Mouse (Mus musculus) limb, embryonic 13.5 days (tissue): ENCODE data around the gene Rhbdf2. TPM values are rescaled to one million over a fixed set of nuclear protein-coding genes. Genes with fewer than 3 reads are reported as not detected.

Source experiments
- ATAC-seq: fragments of 200-750 bp; cut with Nextera tagmentation; 2 replicates; pipeline ENCODE4 v1.8.0; 2017; ENCODE audit warnings: low read depth, moderate number of reproducible peaks, moderate TSS enrichment; ENCODE audit not compliant: low FRiP score
- H3K27ac ChIP-seq: fragments of 300-500 bp; sonication (generic); 2 replicates; pipeline ENCODE4 v1.5.1; 2015; ENCODE audit warnings: inconsistent platforms, mild to moderate bottlenecking, moderate library complexity
- H3K27me3 ChIP-seq: fragments of 300-500 bp; sonication (generic); 2 replicates; pipeline ENCODE4 v1.6.1; 2015; ENCODE audit warnings: mild to moderate bottlenecking, inconsistent platforms
- H3K36me3 ChIP-seq: fragments of 300-500 bp; sonication (generic); 2 replicates; pipeline ENCODE4 v1.6.1; 2015; ENCODE audit warnings: inconsistent platforms, mild to moderate bottlenecking, moderate library complexity
- H3K4me1 ChIP-seq: fragments of 300-500 bp; sonication (generic); 2 replicates; pipeline ENCODE4 v1.6.1; 2015; ENCODE audit warnings: inconsistent platforms
- H3K4me2 ChIP-seq: fragments of 300-500 bp; sonication (generic); replicated peaks from 2 replicates; pipeline ENCODE4 v1.6.1; 2015; ENCODE audit warnings: inconsistent platforms, mild to moderate bottlenecking, moderate library complexity
- H3K4me3 ChIP-seq: fragments of 300-500 bp; sonication (generic); 2 replicates; pipeline ENCODE4 v1.5.1; 2015; ENCODE audit warnings: moderate library complexity, mild to moderate bottlenecking, inconsistent platforms
- H3K9ac ChIP-seq: fragments of 300-500 bp; sonication (generic); 2 replicates; pipeline ENCODE4 v1.6.1; 2015; ENCODE audit warnings: mild to moderate bottlenecking, inconsistent platforms
- H3K9me3 ChIP-seq: fragments of 300-500 bp; sonication (generic); 2 replicates; pipeline ENCODE4 v1.6.1; 2016; ENCODE audit warnings: inconsistent platforms
- WGBS: fragments of 180-500 bp; shearing (Covaris S2); methylation state at CpG from one replicate; pipeline ENCODE4 v1.1.7; 2015; 5-methylcytosine and 5-hydroxymethylcytosine counted together
- polyA plus RNA-seq: library from polyadenylated mRNA; unstranded; fragments of >200 nt; fragmentation: Nextera tagmentation; extraction: Ambion mirVana; gene quantifications from 2 replicates; pipeline ENCODE4 v1.2.1, GENCODE M21; 2015

The Rhbdf2 gene
- polyA plus RNA-seq, 1 experiment from 2014 or later = 5.1 TPM

GRCm38 (mm10) chr11:116609965-116610630, 16.7 kb downstream of the Rhbdf2 start:
- H3K9ac ChIP-seq = no peak overlapping the region
- ATAC-seq = no peak
- WGBS = 75% methylated on average over 15 of the region's 15 CpGs
- peaks cover 8% of the 10 kb centered on the region for H3K36me3 ChIP-seq
- no peak overlapping the region for H3K4me2 ChIP-seq
- H3K9me3 ChIP-seq = no peaks in the 10 kb centered on the region
- H3K4me3 ChIP-seq = no peak overlapping the region
- H3K27me3 ChIP-seq = no peaks in the 10 kb centered on the region
- H3K4me1 ChIP-seq = 0 out of 2 replicates have a peak, but pooled peaks cover 12% of the 10 kb centered on the region
- H3K27ac ChIP-seq = no peak overlapping the region

- no peak for ATAC-seq
- H3K27me3 ChIP-seq = no peaks in the 10 kb centered on the region
- no peak overlapping the region for H3K4me2 ChIP-seq
- no peak overlapping the region for H3K4me3 ChIP-seq
- no peak overlapping the region for H3K27ac ChIP-seq
- H3K36me3 ChIP-seq = peaks cover 24% of the 10 kb centered on the region
- 0 out of 2 replicates have a peak, but pooled peaks cover 12% of the 10 kb centered on the region for H3K4me1 ChIP-seq
- WGBS = 94% methylated on average over 3 of the region's 3 CpGs
- no peak overlapping the region for H3K9ac ChIP-seq
- H3K9me3 ChIP-seq = no peaks in the 10 kb centered on the region
These were observed 19.1 kb downstream of the Rhbdf2 start for GRCm38 (mm10) chr11:116607717-116608116.

GRCm38 (mm10) chr11:116604097-116604496, 22.7 kb downstream of the Rhbdf2 start:
- no peaks in the 10 kb centered on the region for H3K27me3 ChIP-seq
- H3K4me1 ChIP-seq = 0 out of 2 replicates have a peak, but pooled peaks cover 12% of the 10 kb centered on the region
- 86% methylated on average over 12 of the region's 12 CpGs for WGBS
- H3K4me3 ChIP-seq = no peak overlapping the region
- no peak overlapping the region for H3K27ac ChIP-seq
- H3K9ac ChIP-seq = no peak overlapping the region
- ATAC-seq = no peak
- no peaks in the 10 kb centered on the region for H3K9me3 ChIP-seq
- H3K4me2 ChIP-seq = no peak overlapping the region
- H3K36me3 ChIP-seq = peaks cover 45% of the 10 kb centered on the region

DNA sequence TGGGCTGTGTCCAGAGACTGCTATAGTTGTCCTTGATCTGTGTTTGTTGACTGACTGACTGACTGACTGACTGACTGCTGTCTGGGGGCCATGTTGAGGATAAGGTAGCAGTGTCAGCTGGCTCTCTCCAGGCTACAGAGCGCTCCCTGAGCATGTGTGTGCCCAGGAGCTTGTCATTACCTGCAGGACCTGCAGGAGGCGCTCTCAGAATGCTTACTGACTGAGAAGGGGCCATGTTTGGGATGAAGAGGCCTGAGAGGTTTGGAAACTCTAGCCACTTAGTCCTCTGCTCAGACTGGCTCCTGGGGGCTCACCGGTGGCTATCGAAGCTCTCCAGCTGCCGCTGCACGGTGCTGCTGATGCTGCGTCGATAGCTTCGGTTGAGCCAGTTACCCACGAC, 23.5 kb downstream of the Rhbdf2 start:
- no peak for ATAC-seq
- H3K27ac ChIP-seq = no peak overlapping the region
- 0 out of 2 replicates have a peak, but pooled peaks cover 12% of the 10 kb centered on the region for H3K4me1 ChIP-seq
- H3K36me3 ChIP-seq = peaks cover 50% of the 10 kb centered on the region
- no peaks in the 10 kb centered on the region for H3K27me3 ChIP-seq
- no peaks in the 10 kb centered on the region for H3K9me3 ChIP-seq
- H3K4me3 ChIP-seq = no peak overlapping the region
- H3K4me2 ChIP-seq = no peak overlapping the region
- no peak overlapping the region for H3K9ac ChIP-seq
- 91% methylated on average over 10 of the region's 10 CpGs for WGBS

GRCm38 (mm10) chr11:116602043-116602442, 24.8 kb downstream of the Rhbdf2 start:
- Histone ChIP-seq H3K4me1 (0 out of 2 replicates have a peak, but pooled peaks cover 10% of the 10 kb centered on the region), H3K36me3 (peaks cover 50% of the 10 kb centered on the region), H3K9ac (no peak overlapping the region), H3K4me3 (no peak overlapping the region), H3K27me3 (no peaks in the 10 kb centered on the region), H3K9me3 (no peaks in the 10 kb centered on the region), H3K4me2 (no peak overlapping the region), H3K27ac (no peak overlapping the region)
- no peak for ATAC-seq
- 82% methylated on average over 8 of the region's 8 CpGs for whole genome bisulfite sequencing

DNA sequence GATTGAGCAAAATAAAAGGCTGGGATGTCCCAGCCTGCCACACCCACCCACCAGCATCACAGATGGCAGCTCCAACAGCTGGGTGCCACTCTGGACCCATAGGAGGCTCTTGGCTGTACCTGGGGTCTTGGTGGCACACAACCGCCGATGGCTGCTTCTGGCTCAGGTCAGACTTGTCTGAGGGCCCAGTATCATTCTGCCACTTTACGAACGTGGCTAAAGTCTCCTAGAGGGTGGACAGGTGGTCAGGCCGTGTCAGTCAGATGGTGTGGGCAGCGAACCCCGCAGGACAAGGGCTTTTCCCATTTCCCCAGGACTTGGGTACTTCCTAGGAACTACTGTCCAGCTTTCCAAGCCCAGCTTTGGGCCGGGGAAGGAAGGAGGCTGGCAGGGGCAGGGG, 25.7 kb downstream of the Rhbdf2 start:
- no peak overlapping the region for H3K9ac ChIP-seq
- H3K36me3 ChIP-seq = peaks cover 50% of the 10 kb centered on the region
- ATAC-seq = no peak
- H3K27me3 ChIP-seq = no peaks in the 10 kb centered on the region
- no peak overlapping the region for H3K4me2 ChIP-seq
- 92% methylated on average over 8 of the region's 8 CpGs for WGBS
- H3K27ac ChIP-seq = no peak overlapping the region
- no peak overlapping the region for H3K4me3 ChIP-seq
- H3K9me3 ChIP-seq = no peaks in the 10 kb centered on the region
- 0 out of 2 replicates have a peak, but pooled peaks cover 3% of the 10 kb centered on the region for H3K4me1 ChIP-seq

DNA sequence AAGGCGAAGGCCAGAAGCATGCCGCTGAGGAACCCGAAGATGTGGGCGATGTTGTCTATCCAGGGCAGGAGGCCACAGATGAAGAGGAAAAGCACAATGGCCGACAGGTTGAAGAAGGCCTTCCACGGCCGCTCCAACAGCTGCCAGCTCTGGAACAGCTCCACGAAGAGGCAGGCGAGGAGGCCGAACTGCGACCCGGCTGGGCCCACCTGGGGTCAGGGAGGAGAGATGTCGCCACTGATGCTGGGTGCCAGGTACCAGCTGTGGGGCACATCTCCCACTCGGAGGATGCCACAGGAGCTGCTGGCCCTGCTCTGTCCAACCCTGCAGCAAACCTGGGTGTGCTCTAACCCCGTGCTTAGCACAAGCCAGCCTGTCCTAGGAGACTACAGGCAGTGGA, 27.6 kb downstream of the Rhbdf2 start:
- H3K27me3 ChIP-seq = no peaks in the 10 kb centered on the region

GRCm38 (mm10) chr11:116598193-116598592, 28.6 kb downstream of the Rhbdf2 start:
- H3K9me3 ChIP-seq = no peaks in the 10 kb centered on the region
- H3K4me3 ChIP-seq = no peak overlapping the region
- 88% methylated on average over 8 of the region's 8 CpGs for WGBS
- peaks cover 30% of the 10 kb centered on the region for H3K36me3 ChIP-seq
- no peak overlapping the region for H3K9ac ChIP-seq
- H3K4me2 ChIP-seq = no peak overlapping the region
- H3K4me1 ChIP-seq = no peaks in the 10 kb centered on the region
- H3K27me3 ChIP-seq = no peaks in the 10 kb centered on the region
- ATAC-seq = no peak
- H3K27ac ChIP-seq = no peak overlapping the region

More for the DNA sequence above, 27.6 kb downstream of the Rhbdf2 start:
- Histone ChIP-seq H3K9me3 (no peaks in the 10 kb centered on the region), H3K4me3 (no peak overlapping the region), H3K4me1 (no peaks in the 10 kb centered on the region), H3K36me3 (peaks cover 37% of the 10 kb centered on the region), H3K27ac (no peak overlapping the region), H3K4me2 (no peak overlapping the region), H3K9ac (no peak overlapping the region)
- no peak for ATAC-seq
- 94% methylated on average over 15 of the region's 15 CpGs for WGBS

- H3K27me3 ChIP-seq = no peaks in the 10 kb centered on the region
- no peak for ATAC-seq
- no peak overlapping the region for H3K27ac ChIP-seq
- H3K4me1 ChIP-seq = peaks cover 4% of the 10 kb centered on the region
- H3K4me3 ChIP-seq = no peak overlapping the region
- no peaks in the 10 kb centered on the region for H3K9me3 ChIP-seq
- peaks cover 20% of the 10 kb centered on the region for H3K36me3 ChIP-seq
- WGBS = 83% methylated on average over 19 of the region's 19 CpGs
- no peak overlapping the region for H3K4me2 ChIP-seq
- H3K9ac ChIP-seq = no peak overlapping the region
These were observed 30.1 kb downstream of the Rhbdf2 start for GRCm38 (mm10) chr11:116596766-116597165.

DNA sequence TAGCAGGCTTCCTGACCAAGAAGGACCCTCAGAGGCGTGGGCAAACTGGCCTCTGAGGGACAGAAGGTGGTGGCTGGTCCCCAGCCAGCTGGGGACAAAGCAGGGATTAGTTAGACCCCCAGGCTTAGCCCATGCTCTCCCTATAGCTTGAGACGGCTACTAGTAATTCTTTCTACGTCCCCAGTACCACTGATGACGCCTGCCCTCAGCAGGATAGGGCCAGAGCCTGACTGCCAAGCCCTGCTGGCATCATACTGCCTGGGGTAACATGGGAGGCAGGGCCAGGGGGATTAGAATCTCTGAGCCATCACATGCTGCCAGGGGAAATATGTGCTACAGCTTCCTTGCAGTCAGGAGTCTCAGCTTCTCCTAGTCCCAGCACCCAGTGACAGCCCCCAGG, 33.5 kb downstream of the Rhbdf2 start:
- Histone ChIP-seq H3K27me3 (peaks cover 3% of the 10 kb centered on the region; the same call in 1 of the 2 replicates), H3K9me3 (no peaks in the 10 kb centered on the region), H3K36me3 (no peaks in the 10 kb centered on the region; the same call in 1 of the 2 replicates), H3K27ac (no peak overlapping the region), H3K9ac (no peak overlapping the region), H3K4me1 (peaks cover 12% of the 10 kb centered on the region), H3K4me3 (no peak overlapping the region), H3K4me2 (no peak overlapping the region)
- ATAC-seq = no peak
- WGBS = 69% methylated on average over 4 of the region's 4 CpGs

GRCm38 (mm10) chr11:116592428-116592827, 34.4 kb downstream of the Rhbdf2 start:
- peaks cover 12% of the 10 kb centered on the region for H3K4me1 ChIP-seq
- peak; percentile 65 for ATAC-seq
- no peaks in the 10 kb centered on the region for H3K36me3 ChIP-seq
- peak overlapping the region; percentile 70 for H3K27ac ChIP-seq
- H3K9ac ChIP-seq = peak overlapping the region; percentile 13; the same call in 1 of the 2 replicates
- peaks cover 3% of the 10 kb centered on the region; the same call in 1 of the 2 replicates for H3K27me3 ChIP-seq
- H3K9me3 ChIP-seq = no peaks in the 10 kb centered on the region
- no peak overlapping the region for H3K4me2 ChIP-seq
- no peak overlapping the region for H3K4me3 ChIP-seq

GRCm38 (mm10) chr11:116591621-116592020, 35.2 kb downstream of the Rhbdf2 start:
- no peak overlapping the region for H3K4me3 ChIP-seq

DNA sequence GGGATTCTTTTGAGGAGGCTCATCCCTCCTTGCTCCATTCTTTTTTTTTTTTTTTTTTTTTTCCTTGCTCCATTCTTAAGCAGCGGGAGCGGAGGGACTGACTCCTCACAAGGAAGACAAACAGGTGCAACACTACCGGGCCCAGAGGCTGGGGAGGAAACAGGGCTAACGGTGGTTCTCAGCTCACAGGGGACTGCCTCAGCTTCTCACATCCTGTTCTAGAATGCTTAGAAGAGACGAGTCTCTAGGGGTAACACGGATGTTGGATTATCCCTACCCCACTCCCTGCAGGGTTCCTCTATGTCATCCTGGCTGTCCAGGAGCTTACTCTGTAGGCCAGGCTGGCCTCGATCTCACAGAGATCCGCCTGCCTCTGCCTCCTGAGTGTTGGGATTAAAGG, 37.2 kb downstream of the Rhbdf2 start:
- WGBS = 60% methylated on average over 8 of the region's 8 CpGs

More at GRCm38 (mm10) chr11:116591621-116592020, 35.2 kb downstream of the Rhbdf2 start:
- peaks cover 17% of the 10 kb centered on the region for H3K4me1 ChIP-seq
- H3K9ac ChIP-seq = no peak overlapping the region
- ATAC-seq = no peak
- H3K9me3 ChIP-seq = no peaks in the 10 kb centered on the region
- H3K27me3 ChIP-seq = peaks cover 3% of the 10 kb centered on the region; the same call in 1 of the 2 replicates
- H3K4me2 ChIP-seq = no peak overlapping the region
- 88% methylated on average over 4 of the region's 4 CpGs for WGBS
- no peaks in the 10 kb centered on the region for H3K36me3 ChIP-seq
- no peak overlapping the region for H3K27ac ChIP-seq

More for the DNA sequence above, 37.2 kb downstream of the Rhbdf2 start:
- Histone ChIP-seq H3K4me2 (no peak overlapping the region), H3K9ac (no peak overlapping the region), H3K27me3 (peaks cover 3% of the 10 kb centered on the region; the same call in 1 of the 2 replicates), H3K4me3 (no peak overlapping the region), H3K36me3 (no peaks in the 10 kb centered on the region), H3K9me3 (no peaks in the 10 kb centered on the region), H3K4me1 (peaks cover 18% of the 10 kb centered on the region), H3K27ac (no peak overlapping the region)
- no peak for ATAC-seq
